Mouse (Mus musculus) C2C12 (cell line): ENCODE measurements around the gene Tbc1d22a. TPM values are rescaled to one million over a fixed set of nuclear protein-coding genes. Genes with fewer than 3 reads are reported as not detected.

Experiments used
- H3K27me3 ChIP-seq: one replicate; pipeline ENCODE4 v1.6.1; 2011; ENCODE audit not compliant: control insufficient read depth, insufficient read depth, insufficient read length
- H3K36me3 ChIP-seq: one replicate; pipeline ENCODE4 v1.6.1; 2011; ENCODE audit not compliant: control insufficient read depth, insufficient read depth
- H3K4me3 ChIP-seq: one replicate; pipeline ENCODE4 v1.5.1; 2011; ENCODE audit warnings: mild to moderate bottlenecking, control low read depth; ENCODE audit not compliant: poor library complexity, insufficient read depth, severe bottlenecking
- H3K79me2 ChIP-seq: one replicate; pipeline ENCODE4 v1.6.1; 2011; ENCODE audit not compliant: control insufficient read depth, insufficient read depth
- H3K79me3 ChIP-seq: one replicate; pipeline ENCODE4 v1.6.1; 2011; ENCODE audit warnings: low read depth, control low read depth
- H3ac ChIP-seq: one replicate; pipeline ENCODE3; 2011; ENCODE audit warnings: low read depth; ENCODE audit not compliant: control insufficient read depth, insufficient read length
- CEBPB ChIP-seq: IDR thresholded peaks from one replicate; pipeline ENCODE4 v1.6.1; 2011; ENCODE audit warnings: low read depth, mild to moderate bottlenecking, control low read depth, moderate library complexity
- CTCF ChIP-seq: IDR thresholded peaks from one replicate; pipeline ENCODE4 v1.5.1; 2011; ENCODE audit not compliant: control insufficient read depth, insufficient read depth, insufficient read length
- FOSL1 ChIP-seq: IDR thresholded peaks from one replicate; pipeline ENCODE4 v1.8.0; 2011; ENCODE audit warnings: mild to moderate bottlenecking, low read length; ENCODE audit not compliant: poor library complexity, insufficient read depth, severe bottlenecking
- MAX ChIP-seq: IDR thresholded peaks from one replicate; pipeline ENCODE4 v1.6.1; 2011; ENCODE audit warnings: mild to moderate bottlenecking, control low read depth
- MYOD1 ChIP-seq: IDR thresholded peaks from one replicate; pipeline ENCODE4 v1.6.1; 2011; ENCODE audit warnings: low read depth; ENCODE audit not compliant: control insufficient read depth, insufficient read length
- MYOG ChIP-seq: IDR thresholded peaks from one replicate; pipeline ENCODE4 v1.6.1; 2011; ENCODE audit not compliant: control insufficient read depth, insufficient read length; ENCODE audit errors: extremely low read depth
- USF1 ChIP-seq: IDR thresholded peaks from one replicate; pipeline ENCODE4 v1.6.1; 2011; ENCODE audit warnings: low read depth, mild to moderate bottlenecking, control low read depth, moderate library complexity
- polyA plus RNA-seq: library from polyadenylated mRNA; unstranded; fragments of >200 nt; fragmentation: generic; extraction: Trizol; gene quantifications from one replicate; pipeline ENCODE4 v1.2.1, GENCODE M21; 2012; ENCODE audit warnings: missing spikeins

The Tbc1d22a gene
- polyA plus RNA-seq, 1 experiment = 19.7 TPM

DNA sequence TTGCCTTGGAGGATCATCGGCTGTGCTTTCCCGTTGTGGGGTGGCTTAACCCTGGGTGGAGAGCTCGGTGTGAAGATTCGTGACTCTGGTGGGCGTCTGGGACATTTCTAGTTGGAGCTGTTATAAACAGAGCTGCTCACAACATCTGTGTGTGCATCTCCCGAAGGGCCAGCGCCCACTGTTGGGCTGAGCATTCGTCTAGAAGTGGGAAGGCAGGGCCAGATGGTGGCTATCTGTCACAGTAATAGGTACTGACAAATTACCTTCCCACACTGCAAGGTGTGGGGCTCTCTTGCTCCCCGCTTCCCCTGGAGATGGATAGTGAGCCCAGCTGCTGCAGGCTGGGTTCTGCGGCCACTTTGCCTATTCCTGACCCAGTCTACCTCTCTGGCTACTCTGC lies 289.2 kb downstream of the Tbc1d22a start:
- Histone ChIP-seq H3ac (no peak overlapping the region), H3K36me3 (no peaks in the 10 kb centered on the region), H3K79me3 (no peaks in the 10 kb centered on the region), H3K79me2 (no peaks in the 10 kb centered on the region), H3K4me3 (no peak overlapping the region), H3K27me3 (no peaks in the 10 kb centered on the region)
- TF ChIP-seq MAX = no peak
- TF ChIP-seq CEBPB = no peak
- no peak for TF ChIP-seq MYOD1
- no peak for TF ChIP-seq MYOG
- no peak for TF ChIP-seq FOSL1
- no peak for TF ChIP-seq USF1

DNA sequence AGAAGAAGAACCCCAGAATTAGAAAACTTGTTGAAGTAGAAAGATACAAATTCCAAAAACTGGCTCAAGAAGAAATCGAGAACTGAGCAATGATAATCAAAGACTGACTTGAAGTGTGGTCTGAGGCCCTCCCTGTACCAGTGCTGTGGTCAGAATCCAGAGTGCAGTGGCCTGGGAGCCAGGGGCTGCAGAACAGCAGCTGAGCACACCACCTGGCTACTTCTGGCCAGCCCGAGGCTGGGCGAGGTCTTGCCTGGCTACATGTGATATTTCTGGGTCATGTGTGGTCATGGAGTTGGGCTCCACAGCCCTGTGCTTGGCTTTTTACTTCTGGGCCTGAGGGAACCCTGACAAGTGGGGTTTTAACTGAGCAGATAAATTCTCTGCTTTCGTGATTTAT lies 292.4 kb downstream of the Tbc1d22a start:
- Histone ChIP-seq H3K27me3 (no peaks in the 10 kb centered on the region), H3K79me3 (no peaks in the 10 kb centered on the region), H3ac (no peak overlapping the region), H3K4me3 (no peak overlapping the region), H3K79me2 (no peaks in the 10 kb centered on the region), H3K36me3 (no peaks in the 10 kb centered on the region)
- no peak for TF ChIP-seq MYOG
- no peak for TF ChIP-seq CTCF
- TF ChIP-seq MYOD1 = no peak
- TF ChIP-seq MAX = no peak
- TF ChIP-seq CEBPB = no peak
- no peak for TF ChIP-seq FOSL1
- TF ChIP-seq USF1 = no peak

DNA sequence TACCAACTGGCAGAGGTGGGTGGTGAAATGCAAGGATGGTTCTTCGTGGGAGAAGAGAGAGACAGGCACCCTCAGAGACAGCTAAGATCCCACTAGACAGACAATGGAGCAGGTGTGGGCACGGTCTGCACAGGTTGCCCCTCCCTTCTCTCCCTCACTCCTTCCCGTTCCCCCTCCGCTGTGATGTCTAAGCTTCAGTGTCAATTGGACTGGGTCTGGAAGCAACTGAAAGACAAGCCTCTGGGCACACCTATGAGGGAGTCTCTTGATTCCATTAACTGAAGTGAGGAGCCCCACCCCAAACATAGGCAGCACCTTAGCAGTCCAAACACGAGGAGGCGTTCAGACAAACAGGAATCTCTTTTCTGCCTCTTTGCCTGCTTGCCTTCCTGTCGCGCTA lies 293.3 kb downstream of the Tbc1d22a start:
- Histone ChIP-seq H3K36me3 (no peaks in the 10 kb centered on the region), H3ac (no peak overlapping the region), H3K79me3 (no peaks in the 10 kb centered on the region), H3K27me3 (no peaks in the 10 kb centered on the region), H3K79me2 (no peaks in the 10 kb centered on the region), H3K4me3 (no peak overlapping the region)
- no peak for TF ChIP-seq MAX
- no peak for TF ChIP-seq FOSL1
- TF ChIP-seq USF1 = no peak
- no peak for TF ChIP-seq MYOD1
- no peak for TF ChIP-seq MYOG
- no peak for TF ChIP-seq CTCF
- no peak for TF ChIP-seq CEBPB

DNA sequence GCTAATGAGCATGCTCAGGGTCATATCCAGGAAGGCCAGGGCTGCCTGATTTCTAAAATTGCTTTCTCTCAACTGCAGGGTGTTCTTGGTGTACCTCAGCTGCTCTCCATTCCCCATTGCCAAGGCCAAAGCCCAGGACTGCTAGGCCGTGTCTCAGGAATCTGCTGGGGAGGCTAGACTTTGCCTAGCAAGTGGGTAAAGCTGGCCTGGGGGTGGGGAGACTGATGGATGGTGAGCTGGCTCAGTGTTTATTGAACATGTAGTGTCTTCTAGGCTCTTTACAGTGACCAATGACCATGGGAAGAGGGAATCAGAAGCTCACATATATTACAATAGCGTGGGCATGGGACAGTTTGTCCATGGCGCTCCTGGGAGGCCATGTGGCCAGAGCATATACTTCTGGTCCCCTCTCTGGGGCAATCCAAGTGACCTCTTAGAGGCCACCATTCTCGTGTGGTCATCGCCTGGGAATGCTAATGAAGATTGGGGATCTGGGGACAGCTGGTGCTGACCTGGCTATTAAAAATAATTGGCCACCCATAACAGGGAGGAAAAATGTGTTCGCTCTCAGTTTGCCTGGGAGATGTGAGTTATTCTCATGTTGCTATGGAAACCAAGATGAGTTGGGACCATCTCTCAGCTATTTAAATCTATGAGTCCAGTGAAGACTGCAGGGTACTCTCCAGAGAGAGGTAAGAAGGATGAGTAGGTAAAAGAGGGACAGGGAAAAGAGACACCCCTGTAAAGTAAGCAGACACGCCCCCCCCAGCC lies 294.3 kb downstream of the Tbc1d22a start:
- H3K79me3 ChIP-seq = no peaks in the 10 kb centered on the region
- H3K79me2 ChIP-seq = no peaks in the 10 kb centered on the region
- no peaks in the 10 kb centered on the region for H3K27me3 ChIP-seq
- no peak overlapping the region for H3K4me3 ChIP-seq
- no peak overlapping the region for H3ac ChIP-seq
- no peaks in the 10 kb centered on the region for H3K36me3 ChIP-seq
- TF ChIP-seq CTCF (no peak), FOSL1 (no peak), CEBPB (no peak), MYOG (no peak), USF1 (no peak), MYOD1 (no peak), MAX (no peak)

DNA sequence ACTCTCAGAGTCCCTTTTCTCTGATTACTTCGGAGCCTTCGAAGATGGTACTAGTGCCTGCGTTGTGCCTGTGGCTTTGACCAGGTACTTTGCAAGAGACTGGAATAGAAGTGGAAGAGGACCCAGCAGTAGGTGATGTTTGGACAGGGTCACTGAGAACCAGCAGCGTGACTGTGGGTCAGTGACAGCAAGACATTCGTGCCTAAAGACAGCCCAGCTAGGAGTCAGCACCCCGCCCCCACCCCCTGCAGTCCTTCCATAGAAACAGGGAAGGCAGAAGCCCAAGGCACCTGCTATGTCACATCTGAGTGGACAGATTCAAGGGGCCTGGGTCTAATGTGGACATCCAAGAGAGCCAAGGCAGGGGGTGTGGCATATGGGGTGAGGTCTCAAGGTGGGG lies 295.3 kb downstream of the Tbc1d22a start:
- H3K36me3 ChIP-seq = no peaks in the 10 kb centered on the region
- TF ChIP-seq CEBPB (no peak), FOSL1 (no peak), MYOG (no peak), MYOD1 (no peak), USF1 (no peak), MAX (no peak), CTCF (no peak)

DNA sequence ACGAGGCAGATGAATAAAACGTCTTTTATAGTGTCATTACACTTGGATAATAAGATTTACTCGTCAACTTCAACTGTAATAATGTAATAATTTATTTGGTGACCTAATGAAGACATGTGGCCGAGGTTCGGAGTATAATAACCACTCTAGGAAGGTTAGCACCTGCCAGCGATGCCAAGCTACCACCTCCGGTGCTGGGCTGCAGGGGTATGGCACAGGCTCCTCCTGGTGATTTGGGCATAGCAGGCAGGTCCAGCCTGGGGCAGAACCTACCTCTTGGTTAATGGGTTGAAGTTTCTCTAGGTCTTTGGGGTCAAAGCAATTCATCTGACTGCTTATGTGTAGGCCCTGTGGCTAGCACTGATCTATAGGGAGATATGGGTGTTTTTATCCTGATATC lies 296.9 kb downstream of the Tbc1d22a start:
- no peaks in the 10 kb centered on the region for H3K79me2 ChIP-seq
- no peak for TF ChIP-seq FOSL1
- TF ChIP-seq USF1 = no peak
- no peak for TF ChIP-seq MYOD1
- TF ChIP-seq MYOG = no peak
- no peak for TF ChIP-seq MAX
- no peak for TF ChIP-seq CTCF
- TF ChIP-seq CEBPB = no peak

More for the DNA sequence above, 295.3 kb downstream of the Tbc1d22a start:
- Histone ChIP-seq H3K79me2 (no peaks in the 10 kb centered on the region), H3K4me3 (no peak overlapping the region), H3K79me3 (no peaks in the 10 kb centered on the region), H3ac (no peak overlapping the region), H3K27me3 (no peaks in the 10 kb centered on the region)

More for the DNA sequence above, 296.9 kb downstream of the Tbc1d22a start:
- H3K4me3 ChIP-seq = no peak overlapping the region
- H3K36me3 ChIP-seq = no peaks in the 10 kb centered on the region
- no peaks in the 10 kb centered on the region for H3K27me3 ChIP-seq
- H3ac ChIP-seq = no peak overlapping the region
- H3K79me3 ChIP-seq = no peaks in the 10 kb centered on the region
